Mouse (Mus musculus) layer of hippocampus, postnatal 14 days (tissue): ENCODE data around the gene Trim47. TPM values are rescaled to one million over a fixed set of nuclear protein-coding genes. Genes with fewer than 3 reads are reported as not detected.

Experiments used
- DNase-seq, 2 experiments: peaks; one replicate each; pipeline ENCODE4 v3.0.0; 2021 to 2022; ENCODE audit warnings: low spot score in 2 of 2, mixed read lengths in 1 of 2
- total RNA-seq, 2 experiments: library from RNA; stranded (reverse); gene quantifications; 2 replicates each; pipeline ENCODE4 v1.2.3; 2021

The Trim47 gene
- total RNA-seq, 2 experiments from 2014 or later: 5.7 to 7.8 TPM

DNA sequence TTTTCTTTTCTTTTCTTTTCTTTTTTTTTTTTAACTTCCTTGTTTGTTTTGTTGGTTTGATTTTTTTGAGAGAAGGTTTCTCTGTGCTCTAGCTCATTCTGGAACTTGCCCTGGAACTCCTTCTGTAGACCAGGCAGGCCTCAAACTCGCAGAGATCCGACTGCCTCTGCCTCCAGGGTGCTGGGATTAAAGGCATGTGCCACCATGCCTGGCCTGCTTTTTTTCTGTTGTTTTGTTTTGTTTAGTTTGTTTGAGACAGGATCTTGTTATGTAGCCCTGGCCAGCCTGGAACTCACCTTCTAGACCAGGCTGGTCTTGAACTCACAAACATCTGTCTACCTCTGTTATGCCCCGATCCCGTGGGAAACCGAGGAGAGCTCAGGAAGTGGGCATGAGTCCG lies 37.5 kb downstream of the Trim47 start:
- DNase-seq: no peak

DNA sequence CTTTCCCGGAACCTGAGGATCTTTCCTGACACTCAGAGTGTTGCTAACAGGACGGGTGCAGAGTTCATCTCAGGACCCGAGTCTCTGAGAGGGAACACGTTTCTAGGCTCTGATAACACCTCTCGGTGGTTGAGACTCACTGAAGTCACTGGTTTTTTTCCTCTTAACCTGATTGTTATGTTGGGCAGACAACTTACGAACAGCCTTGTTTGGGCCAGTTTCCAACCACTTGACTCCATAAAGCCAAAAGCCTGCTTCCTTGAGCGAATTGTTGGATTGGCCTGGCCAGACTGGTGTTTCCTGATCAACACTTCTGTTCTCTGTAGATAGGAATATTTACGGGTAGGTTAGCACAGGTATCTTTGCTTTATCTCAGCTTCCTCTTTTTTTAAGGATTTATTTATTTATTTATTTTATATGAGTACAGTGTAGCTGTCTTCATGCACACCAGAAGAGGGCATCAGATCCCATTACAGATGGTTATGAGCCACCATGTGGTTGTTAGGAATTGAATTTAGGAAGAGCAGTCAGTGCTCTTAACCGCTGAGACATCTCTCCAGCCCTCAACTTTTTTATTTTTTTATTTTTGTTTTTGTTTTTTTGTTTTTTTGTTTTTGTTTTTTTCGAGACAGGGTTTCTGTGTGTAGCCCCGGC lies 38.1 kb downstream of the Trim47 start:
- no peak for DNase-seq

DNA sequence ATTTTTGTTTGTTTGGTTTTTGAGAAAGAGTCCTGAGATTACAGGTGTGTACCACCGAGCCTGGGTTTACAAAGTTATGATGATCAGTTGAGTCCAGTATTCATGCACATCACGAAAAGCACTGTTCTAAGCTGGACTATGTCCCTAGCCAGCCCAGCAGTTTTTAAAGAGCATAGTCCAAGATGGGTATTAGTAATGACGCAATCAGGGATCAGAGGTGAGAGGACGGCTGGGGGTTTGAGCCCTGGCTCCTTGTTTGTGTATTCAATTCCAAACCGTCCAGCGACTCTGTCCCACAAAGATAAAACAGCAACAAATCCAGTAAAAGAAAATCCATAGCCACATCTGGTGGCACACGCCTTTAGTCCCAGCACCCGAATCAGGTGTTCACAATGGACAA lies 38.8 kb downstream of the Trim47 start:
- no peak for DNase-seq

DNA sequence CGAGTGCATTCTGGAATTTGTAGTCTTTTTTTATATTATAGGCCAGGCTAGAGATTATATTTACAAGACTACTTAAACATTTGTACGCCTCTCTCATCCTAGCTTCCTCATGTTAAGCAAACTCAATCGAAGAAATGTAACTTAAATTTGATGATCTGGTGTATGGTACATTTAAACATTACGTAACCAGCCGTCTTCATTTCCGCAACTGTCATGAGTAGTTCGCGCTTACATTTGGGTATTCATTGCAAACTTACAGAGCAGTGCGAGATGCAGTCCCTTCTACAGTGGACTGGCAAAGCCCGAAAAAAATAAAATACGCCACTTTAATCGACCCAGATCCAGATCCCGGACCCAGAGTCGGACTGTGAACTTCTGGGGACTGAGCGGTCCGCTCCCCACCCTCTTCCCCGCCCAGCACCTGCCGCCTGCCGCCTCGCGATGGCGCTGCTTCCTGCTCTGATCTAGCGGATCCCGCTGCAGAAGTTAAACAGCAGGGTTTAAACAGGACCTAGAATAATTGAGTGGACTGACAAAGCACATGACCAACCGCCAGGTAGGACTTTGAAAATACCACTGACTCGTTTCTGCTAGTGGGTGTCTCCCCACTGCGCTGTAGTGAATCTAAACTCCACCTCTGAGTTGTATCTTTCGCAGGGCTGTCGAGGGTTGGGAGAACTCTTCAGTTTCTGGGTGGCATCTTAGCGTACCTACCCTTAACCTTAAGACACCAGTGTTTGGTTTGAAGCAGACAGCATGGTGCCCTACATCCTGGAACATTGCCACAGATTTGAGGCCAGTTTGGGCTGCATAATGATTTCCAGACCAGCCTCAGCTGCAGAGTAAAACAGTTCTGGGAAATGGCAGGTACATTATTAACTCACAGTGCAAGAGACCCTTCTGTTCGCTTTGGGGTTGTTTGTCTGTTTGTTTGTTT lies 39.5 kb downstream of the Trim47 start:
- peak; percentile 86 for DNase-seq

DNA sequence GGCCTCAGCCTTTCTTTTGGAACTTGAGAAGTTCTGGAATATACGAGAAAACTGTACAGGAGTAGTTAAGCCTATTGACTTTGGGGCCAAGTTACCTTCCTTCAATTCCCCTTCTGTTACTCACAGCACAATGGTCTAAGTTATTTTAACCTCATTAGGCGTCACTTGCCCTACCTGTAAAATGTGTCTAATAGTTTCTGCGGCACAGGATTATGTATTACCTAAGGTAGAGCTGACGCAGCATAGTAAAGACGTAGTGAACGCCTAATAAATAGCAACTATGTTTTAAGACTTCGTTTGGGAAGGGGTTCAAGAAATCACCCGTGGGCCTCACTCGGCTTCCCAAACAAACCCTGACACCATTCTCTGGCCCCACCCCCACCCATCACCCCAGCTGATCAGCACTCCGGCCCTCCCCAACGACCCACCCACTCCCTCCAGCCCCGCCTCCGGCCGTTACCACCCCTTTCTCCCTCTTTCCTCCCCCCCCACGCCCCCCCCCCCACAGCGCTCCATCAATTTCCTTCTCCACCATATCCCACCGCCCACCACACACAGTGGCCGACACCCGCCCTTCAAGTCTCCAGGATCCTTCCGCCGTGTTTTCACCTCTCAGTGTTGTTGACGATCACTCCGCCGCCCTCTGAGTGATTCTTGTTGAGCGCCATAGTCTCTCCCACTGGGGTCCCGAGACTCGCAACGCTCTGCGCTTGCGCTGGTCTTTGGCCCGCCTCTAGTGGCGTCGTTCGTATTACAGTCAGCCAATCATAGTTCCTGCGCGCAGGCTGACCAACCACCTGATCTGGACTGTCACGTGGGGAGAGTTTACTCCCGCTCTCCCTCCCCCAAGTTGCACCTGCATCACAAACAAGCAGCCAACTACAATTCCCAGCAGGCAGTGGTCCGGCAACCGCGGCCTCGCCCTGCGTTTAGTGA lies 40.5 kb downstream of the Trim47 start, which contains the start of gene Wbp2:
TSS of gene Wbp2 (minus strand) at position 738 of the 936 bp plus-strand sequence.
- peak; percentile 95 to 99 for DNase-seq

DNA sequence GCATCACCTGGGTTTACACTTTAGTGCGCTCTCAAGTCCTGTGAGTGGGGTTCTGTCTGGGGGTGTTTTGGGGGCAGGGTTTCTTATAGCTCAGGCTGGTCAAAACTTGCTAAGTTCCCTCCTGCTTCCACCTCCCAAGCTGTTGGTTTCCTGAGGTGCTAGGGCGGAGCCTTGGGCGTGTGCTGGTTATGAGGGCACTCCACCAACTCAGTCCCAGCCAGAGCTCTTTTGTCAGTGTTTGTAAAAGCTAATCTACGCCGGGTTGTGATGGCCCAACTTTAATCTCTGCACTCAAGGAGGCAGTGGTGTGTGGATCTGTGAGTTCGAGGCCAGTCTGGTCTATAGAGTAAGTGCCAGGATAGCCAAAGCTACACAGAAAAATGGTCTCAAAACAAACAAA lies 42.8 kb downstream of the Trim47 start:
- DNase-seq: no peak

DNA sequence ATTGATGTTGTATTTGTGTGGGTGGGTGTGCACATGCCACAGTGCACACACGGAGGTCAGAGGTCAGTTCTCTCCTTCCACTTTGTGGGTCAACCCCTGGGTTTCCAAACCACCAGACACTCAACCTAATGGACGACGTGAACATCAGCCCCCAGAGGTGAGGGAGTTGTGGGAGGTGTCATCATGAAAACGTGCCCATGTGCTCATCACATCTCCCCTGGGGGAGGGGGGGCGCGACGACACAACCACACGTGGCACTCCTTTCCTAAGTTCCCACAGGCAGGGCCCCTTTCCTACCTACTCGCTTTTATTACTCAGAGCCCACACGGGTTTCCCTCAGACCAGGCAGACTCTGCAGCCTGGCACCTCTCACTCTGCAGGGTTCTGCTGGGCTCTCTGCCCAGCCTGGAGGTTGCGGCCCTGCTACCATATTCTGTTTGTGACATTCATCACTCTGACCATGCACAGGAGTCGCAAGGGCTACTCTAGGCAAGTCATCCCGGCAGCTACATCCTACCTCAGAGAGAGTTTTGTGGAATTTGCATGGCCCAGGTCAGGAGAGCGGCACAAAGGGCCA lies 43.8 kb downstream of the Trim47 start:
- DNase-seq: no peak

DNA sequence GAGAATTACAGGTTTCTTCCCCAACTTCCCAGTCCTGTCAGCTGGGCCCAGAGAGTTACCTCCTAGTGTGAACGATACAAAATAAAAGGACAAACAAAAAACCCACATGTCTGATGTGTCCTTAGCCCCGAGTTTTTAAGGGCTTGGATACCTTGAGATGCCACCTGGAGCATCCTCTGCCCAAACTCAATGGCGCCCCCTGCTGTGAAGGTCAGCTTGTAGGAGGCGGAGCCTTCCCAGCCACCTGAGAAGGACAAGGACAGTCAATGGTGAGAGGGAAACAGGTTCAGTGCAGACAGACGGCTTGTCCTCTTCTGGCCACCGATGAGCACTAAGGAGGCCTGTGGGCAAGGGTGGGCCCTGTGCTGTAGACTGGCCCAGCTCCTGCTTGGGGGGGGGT lies 45.9 kb downstream of the Trim47 start:
- no peak for DNase-seq

DNA sequence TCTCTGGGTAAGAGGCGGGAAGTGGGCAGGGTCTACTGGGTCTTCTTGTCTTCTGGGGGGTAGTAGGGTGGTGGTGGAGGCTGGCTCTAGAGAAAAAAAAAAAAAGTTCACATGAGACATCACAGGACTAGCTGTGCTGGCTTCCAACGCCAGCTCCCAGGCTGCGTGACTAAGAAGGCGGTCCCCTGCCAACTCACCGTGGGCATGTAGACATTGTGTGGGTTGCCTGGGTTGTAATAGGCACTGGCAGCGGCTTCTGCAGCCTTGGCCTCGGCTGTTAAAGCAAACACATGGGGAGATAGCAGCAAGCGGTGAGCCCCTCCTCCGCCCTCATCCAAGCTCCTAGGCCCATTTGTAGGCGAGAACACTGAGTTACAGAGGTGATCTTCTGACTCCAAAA lies 47.5 kb downstream of the Trim47 start:
- DNase-seq: peak in 1 of 2 experiments; percentile 82

DNA sequence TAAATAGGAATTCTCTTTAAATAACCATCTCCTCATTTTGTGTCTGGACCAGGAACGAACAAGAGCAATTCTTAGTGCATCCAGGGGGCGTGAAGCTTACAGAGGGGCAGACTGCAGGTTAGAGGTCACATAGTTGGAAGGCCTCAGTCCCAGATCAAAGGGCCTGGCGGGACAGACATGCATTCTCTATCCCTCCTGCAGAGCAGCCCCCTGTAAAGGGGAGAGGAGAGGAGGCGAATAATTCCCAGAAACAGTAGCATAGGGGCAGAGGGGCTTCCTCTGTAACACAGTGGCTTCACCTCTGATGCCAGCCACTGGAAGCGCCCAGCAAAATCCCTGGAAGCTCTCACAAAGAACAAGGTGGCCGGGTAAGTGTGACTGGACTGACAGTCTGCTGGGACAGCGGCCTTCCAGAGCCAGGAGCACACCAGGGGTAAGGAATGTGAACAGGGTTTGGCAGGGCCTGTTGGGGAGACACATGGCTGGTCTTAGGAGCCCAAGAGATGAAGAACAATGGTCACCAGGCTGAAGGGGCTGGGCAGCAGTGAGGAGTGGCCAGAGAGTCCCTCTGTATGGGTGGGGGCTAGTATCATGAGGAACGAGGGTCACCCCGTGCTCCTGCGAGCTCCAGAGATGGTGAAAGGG lies 48.2 kb downstream of the Trim47 start:
- DNase-seq: no peak

DNA sequence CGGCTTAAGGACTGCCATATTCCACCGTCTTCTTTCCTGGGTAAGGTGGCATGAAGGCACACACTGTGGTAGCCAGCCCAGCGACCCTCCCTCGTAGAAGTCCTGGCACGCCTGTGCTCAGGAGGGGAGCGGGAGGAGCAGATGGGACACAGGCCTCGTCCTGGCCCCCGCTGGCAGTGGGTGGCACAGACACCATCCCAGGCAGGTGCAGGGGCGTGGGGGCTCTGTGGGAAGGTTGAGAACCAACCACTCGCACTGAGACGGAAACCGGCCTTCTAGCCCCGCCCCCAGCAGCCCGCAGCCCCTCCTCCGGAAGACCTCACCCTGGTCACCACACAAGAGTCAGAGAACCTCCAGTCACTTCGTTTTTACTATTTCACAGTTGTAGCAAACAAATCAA lies 48.8 kb downstream of the Trim47 start:
- no peak for DNase-seq

DNA sequence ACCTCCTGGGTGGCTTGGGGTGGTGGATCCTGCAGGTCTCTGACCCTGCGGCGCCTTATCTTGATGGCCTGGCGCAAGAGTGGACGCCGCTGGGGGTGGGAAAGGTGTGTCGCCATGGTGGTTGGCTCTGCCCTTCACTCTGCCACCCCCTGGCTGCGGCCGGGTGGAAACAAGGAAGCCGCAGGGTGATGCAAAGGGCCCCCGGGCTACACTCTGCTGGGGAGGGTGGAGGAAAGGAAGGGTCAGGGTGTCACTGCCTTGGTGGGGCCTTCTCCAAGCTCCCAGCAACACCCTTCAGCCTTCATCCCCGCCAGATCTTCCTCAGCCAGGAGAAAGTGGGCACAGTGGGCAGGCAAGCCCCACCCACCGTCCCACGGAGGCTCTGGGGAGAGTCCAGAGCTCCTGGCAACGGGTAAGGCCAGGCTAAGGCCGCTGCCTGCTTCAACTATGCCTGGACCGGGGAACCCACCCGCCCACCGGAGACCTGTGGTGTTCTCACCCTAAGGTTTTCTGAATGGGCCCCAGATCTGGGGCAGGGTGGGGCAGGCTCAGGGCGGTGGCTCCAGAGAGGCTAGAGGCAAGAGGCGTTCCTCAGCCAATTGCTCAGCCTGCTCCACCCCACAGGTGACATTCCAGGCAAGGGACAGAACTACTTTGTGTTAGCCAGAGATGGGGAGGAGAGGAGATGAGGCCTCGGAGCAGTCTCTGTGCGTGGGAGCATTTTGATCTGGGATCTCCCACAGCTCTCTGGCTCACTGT lies 49.4 kb downstream of the Trim47 start, which contains the start of gene Unc13d:
TSS of gene Unc13d (minus strand) at position 516 of the 759 bp plus-strand sequence.
- no peak for DNase-seq

DNA sequence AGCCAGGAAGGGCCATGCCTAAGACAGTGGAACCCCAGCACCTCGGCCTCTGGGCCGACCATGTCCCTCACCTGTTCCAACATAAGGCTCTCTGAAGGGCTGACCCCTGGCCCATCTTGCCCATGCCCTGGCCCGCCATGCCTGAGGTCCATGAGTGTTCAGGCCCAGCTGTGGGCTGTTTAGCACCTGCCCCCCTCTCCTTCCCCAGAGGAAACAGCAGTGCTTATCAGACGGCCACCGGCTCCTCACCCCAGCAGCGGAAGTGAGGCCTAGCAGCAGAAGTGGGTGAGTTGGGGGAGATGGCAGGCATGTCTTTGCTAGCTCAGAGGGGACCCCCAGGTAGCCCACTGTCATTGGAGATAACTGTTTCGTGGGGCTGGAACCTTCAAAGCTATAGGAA lies 50.2 kb downstream of the Trim47 start:
- no peak for DNase-seq

DNA sequence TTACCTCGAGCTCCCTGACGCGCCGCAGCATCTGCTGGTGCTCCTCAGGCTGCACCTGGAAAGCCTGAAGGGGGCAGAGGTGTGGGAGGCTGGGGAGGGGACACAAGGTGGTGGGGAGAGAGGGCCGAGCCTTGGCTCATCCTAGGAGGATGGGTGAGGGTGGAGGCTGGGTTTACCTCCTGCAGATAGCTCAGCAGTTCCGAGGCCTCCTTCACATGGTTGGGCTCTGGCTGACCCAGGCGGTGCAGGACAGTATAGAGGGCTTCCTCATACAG lies 50.8 kb downstream of the Trim47 start:
- no peak for DNase-seq

DNA sequence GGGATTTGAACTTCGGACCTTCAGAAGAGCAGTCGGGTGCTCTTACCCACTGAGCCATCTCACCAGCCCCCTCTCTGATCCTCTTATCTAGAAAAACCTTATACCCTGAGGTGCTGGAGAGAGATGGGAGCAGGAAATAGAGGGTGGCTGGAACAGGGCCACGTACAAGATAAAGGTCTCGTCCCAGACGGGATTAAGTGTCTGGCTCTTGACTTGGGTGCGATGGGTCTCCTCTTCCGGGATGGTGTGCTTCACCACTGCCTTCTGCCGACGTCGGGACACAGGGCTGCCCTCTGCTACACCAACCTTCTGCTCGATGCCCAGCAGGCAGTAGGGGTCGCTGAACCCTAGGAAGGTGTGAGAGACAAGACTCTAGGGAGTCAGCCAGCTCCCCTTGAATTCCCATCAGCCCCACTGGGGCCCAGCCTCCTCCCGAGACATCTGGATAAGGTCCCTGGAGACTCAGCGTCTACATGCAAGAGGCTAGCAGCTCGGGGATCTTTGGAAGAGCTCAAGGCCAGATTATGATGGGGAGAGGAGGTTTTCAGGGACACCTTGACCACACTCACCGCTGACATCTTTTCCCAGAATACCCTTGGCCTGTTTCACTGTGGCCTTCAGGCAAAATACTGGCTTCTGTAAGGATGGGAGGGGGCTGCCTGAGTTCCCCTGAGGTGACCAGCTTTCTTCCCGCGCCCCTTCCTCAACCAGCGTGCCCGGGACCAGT lies 51.3 kb downstream of the Trim47 start:
- DNase-seq: no peak

DNA sequence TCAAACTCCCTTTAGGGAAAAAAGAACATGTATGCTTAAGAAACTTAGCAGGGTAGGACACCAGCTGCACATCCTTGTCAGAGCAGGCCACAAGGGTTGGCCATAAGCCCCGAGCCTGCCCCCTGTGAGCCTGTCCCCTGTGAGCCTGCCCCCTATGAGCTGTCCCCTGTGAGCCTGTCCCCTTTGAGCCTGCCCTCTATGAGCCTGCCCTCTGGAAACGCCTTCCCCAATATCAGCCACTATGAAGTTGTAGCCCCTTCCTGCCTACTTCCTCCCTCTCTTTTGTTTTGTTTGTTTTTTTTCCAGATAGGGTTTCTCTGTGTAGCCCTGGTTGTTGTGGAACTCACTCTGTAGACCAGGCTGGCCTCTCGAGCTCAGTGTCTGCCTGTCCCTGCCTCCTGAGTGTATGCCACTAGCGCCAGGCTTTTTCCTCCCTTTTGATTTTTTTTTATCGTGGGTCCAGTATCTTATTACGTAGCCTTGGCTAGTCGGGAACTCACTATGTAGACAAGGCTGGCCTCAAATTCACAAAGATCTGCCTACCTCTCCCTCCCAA lies 52.5 kb downstream of the Trim47 start:
- DNase-seq: no peak

DNA sequence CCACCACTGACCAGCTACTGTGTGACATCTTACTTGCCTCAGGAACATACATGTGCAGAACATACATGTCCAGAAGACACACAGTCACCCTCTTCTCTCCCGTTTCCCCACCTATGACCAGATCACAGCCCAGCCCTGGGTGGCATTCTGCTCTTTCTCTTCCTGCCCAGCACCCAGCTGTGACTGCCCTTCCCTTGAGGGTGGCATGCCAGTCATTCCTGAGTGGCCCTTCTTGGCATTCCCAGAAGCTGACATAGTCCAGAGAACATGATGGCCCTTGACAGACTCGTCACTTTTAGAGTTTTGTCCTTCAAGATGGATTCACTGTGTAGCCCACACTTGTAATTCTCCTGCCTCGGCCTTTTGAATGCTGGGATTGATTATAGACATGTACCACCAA lies 54.4 kb downstream of the Trim47 start:
- no peak for DNase-seq

DNA sequence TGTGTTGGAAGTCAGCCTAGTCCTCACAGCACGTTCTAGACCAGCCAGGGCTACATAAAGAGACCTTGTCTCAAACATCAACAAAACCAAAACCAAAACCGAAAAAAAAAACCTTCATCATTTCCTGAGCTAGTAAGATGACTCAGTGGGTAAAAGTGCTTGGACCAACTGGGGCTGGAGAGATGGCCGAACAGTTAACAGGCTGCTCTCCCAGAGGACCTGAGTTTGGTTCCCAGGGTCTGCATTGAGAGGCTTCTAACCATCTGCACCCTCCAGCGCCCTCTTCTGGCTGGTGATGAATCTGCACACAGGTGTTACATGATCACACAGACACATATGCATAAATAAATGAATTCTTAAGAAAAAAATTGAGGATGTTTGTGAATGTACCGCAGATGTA lies 55.5 kb downstream of the Trim47 start:
- DNase-seq: no peak

DNA sequence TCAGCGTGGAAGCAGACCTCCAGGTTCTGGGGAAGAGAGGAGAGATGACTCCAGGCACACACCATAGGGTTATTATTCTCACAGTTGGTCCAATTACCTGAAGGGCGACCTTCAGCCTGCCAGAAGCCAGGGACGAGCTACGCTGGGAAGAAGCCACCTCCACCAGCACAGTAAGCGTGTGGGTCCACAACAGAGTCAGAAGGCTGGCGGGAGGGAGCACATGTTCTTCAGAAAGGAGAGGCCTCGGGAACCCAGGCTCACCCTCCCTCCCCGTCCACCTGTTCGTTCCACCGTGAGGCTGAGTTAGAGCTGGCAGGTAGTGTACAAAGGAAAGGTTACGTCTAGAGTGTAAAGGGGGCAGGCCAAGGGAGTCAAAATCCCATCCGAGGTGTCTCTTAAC lies 61.7 kb downstream of the Trim47 start:
- DNase-seq: no peak
